In genomic region chr5:136555703-136556102, GRCm38 (mm10) we compare ENCODE assay signal across 9 mouse cellular contexts. TPM values are rescaled to one million over a fixed set of nuclear protein-coding genes. Genes with fewer than 3 reads are reported as not detected.
A peak's percentile ranks its signal among the peaks of the same experiment; 100 is the strongest.
DNase-seq lines count a peak whose midpoint lies in the region; ATAC-seq lines count a peak whose summit lies in the region.
"Had no signal": no experiment of that assay in that cellular context is flagged by ENCODE, and none has a peak within 500 bp of the region (broad histone marks: within the 10 kb centered on the region; RNA-seq: fewer than 3 reads in every experiment).

No protein-coding gene starts in this region.

- ATAC-seq in forebrain, embryonic 11.5 days (replicated peaks; ENCODE audit: low FRiP score), result no peak
- peak; percentile 87 for ATAC-seq in lung, embryonic 16.5 days (ENCODE audit: low read depth)

- H3K9me3 ChIP-seq in forebrain, embryonic 11.5 days (ENCODE audit: control insufficient read depth, low read length), result no peaks in the 10 kb centered on the region
- no peaks in the 10 kb centered on the region for H3K9me3 ChIP-seq in forebrain, embryonic 10.5 days
- H3K9me3 ChIP-seq in lung, embryonic 16.5 days (ENCODE audit: control insufficient read depth, low read length), result no peaks in the 10 kb centered on the region

- 0 out of 2 replicates have a peak, but pooled peaks cover 4% of the 10 kb centered on the region for H3K4me1 ChIP-seq in forebrain, embryonic 11.5 days (replicated peaks; ENCODE audit: control insufficient read depth, insufficient read depth, low read length)
- H3K4me1 ChIP-seq in forebrain, embryonic 10.5 days, result peaks cover 58% of the 10 kb centered on the region
- H3K4me1 ChIP-seq in lung, embryonic 16.5 days (replicated peaks; ENCODE audit: control insufficient read depth, insufficient read depth, low read length), result peaks cover 61% of the 10 kb centered on the region

- H3K4me3 ChIP-seq in forebrain, embryonic 11.5 days (ENCODE audit: low read depth, low read length), result no peak overlapping the region
- H3K4me3 ChIP-seq in forebrain, embryonic 10.5 days, result no peak overlapping the region
- H3K4me3 ChIP-seq in lung, embryonic 16.5 days (ENCODE audit: low read length), result no peak overlapping the region
- H3K4me3 ChIP-seq: erythroblast, embryonic 14.5 days had no signal

- peak; percentile 55 for DNase-seq in forebrain, embryonic 11.5 days (ENCODE audit: low spot score)
- DNase-seq in forebrain, embryonic 10.5 days (ENCODE audit: extremely low spot score, low spot score), result no peak
- peak; percentile 41 for DNase-seq in thymus, postnatal 4 days
- DNase-seq in thymus, postnatal 0 days (ENCODE audit: low spot score), result no peak
- DNase-seq in gastrocnemius, adult 18-20 months (ENCODE audit: low spot score), result peak; percentile 32
- DNase-seq in kidney, adult 18-20 months, result peak; percentile 76
- DNase-seq in testis, postnatal 10 days (ENCODE audit: low spot score), result peak; percentile 80

- no peak overlapping the region for H3K4me2 ChIP-seq in forebrain, embryonic 11.5 days (ENCODE audit: low read depth, low read length, severe bottlenecking)
- no peak overlapping the region; the same call in 1 of the 2 replicates for H3K4me2 ChIP-seq in lung, embryonic 16.5 days (ENCODE audit: low read depth, low read length)

- H3K27me3 ChIP-seq in forebrain, embryonic 11.5 days (ENCODE audit: control insufficient read depth, insufficient read depth, low read length), result no peaks in the 10 kb centered on the region
- no peaks in the 10 kb centered on the region for H3K27me3 ChIP-seq in forebrain, embryonic 10.5 days (ENCODE audit: poor library complexity, severe bottlenecking)
- H3K27me3 ChIP-seq in lung, embryonic 16.5 days (ENCODE audit: control insufficient read depth, insufficient read depth, low read depth, low read length), result no peaks in the 10 kb centered on the region

- WGBS in forebrain, embryonic 11.5 days, result 72% methylated on average over 5 of the region's 5 CpGs
- 88% methylated on average over 5 of the region's 5 CpGs for WGBS in forebrain, embryonic 10.5 days
- WGBS in lung, embryonic 16.5 days, result 12% methylated on average over 5 of the region's 5 CpGs

- no peak overlapping the region for H3K27ac ChIP-seq in forebrain, embryonic 11.5 days (ENCODE audit: low read depth, low read length)
- no peak overlapping the region for H3K27ac ChIP-seq in forebrain, embryonic 10.5 days
- peak overlapping the region; percentile 53 for H3K27ac ChIP-seq in lung, embryonic 16.5 days (ENCODE audit: low read length)

- no peak overlapping the region for H3K9ac ChIP-seq in forebrain, embryonic 11.5 days (ENCODE audit: low read length)
- no peak overlapping the region for H3K9ac ChIP-seq in lung, embryonic 16.5 days (ENCODE audit: low read length)

- no peaks in the 10 kb centered on the region for H3K36me3 ChIP-seq in forebrain, embryonic 11.5 days (ENCODE audit: control insufficient read depth, insufficient read depth, low read length)
- peaks cover 19% of the 10 kb centered on the region for H3K36me3 ChIP-seq in forebrain, embryonic 10.5 days (replicated peaks)
- no peaks in the 10 kb centered on the region for H3K36me3 ChIP-seq in lung, embryonic 16.5 days (ENCODE audit: control insufficient read depth, insufficient read depth, low read length)

RNA-seq across cellular contexts. Expression of gene Cux1, which starts 11.6 kb away (rescaled TPM):
- 156 and 163 TPM in 2 replicates for polyA plus RNA-seq in forebrain, embryonic 11.5 days (2014; fragmentation: Nextera tagmentation; extraction: Ambion mirVana)
- 106 and 107 TPM in 2 replicates for polyA plus RNA-seq in forebrain, embryonic 10.5 days (2016; fragmentation: Nextera tagmentation; extraction: Ambion mirVana)
- polyA plus RNA-seq in thymus, postnatal 0 days (2015; fragmentation: Nextera tagmentation; extraction: Ambion mirVana), result 113 and 126 TPM in 2 replicates
- total RNA-seq in gastrocnemius, adult 18-20 months (2021), result 10 to 100 TPM; 82.7 to 88.7 TPM
- 113 and 117 TPM in 2 replicates for polyA plus RNA-seq in lung, embryonic 16.5 days (2015; fragmentation: Nextera tagmentation; extraction: Ambion mirVana)

Comparison
In these comparisons a context has a peak if more than half of its experiments do, and no peak if none do; other contexts are left out.
1. DNase-seq: peak in forebrain, embryonic 11.5 days (single experiment), thymus, postnatal 4 days (single experiment), gastrocnemius, adult 18-20 months (single experiment), kidney, adult 18-20 months (single experiment) and testis, postnatal 10 days (single experiment); none in forebrain, embryonic 10.5 days (single experiment) and thymus, postnatal 0 days (single experiment).